Mouse (Mus musculus) bone marrow, adult 2 months (tissue): Measurements from ENCODE around the gene Crygc. TPM values are rescaled to one million over a fixed set of nuclear protein-coding genes. Genes with fewer than 3 reads are reported as not detected.

Experiments
- H3K27ac ChIP-seq: fragments of 200-500 bp; 2 replicates; pipeline ENCODE4 v1.5.1; 2012; ENCODE audit warnings: low read depth, mild to moderate bottlenecking, control low read depth, inconsistent platforms, low read length; ENCODE audit not compliant: control insufficient read depth, poor library complexity, insufficient read depth
- H3K4me1 ChIP-seq: fragments of 200-500 bp; 2 replicates; pipeline ENCODE4 v1.6.1; 2011; ENCODE audit warnings: low read length; ENCODE audit not compliant: control insufficient read depth, insufficient read depth
- H3K4me3 ChIP-seq: fragments of 200-500 bp; replicated peaks from 2 replicates; pipeline ENCODE3; 2011; ENCODE audit warnings: mild to moderate bottlenecking, low read depth, low read length, control low read depth; ENCODE audit not compliant: control insufficient read depth
- CTCF ChIP-seq: fragments of 200-500 bp; IDR thresholded peaks from 2 replicates; pipeline ENCODE4 v1.5.1; 2011; ENCODE audit warnings: low read length, control low read depth; ENCODE audit not compliant: control insufficient read depth, insufficient read depth
- POLR2A ChIP-seq: fragments of 200-500 bp; IDR thresholded peaks from 2 replicates; pipeline ENCODE4 v1.6.1; 2011; ENCODE audit warnings: low read depth, mild to moderate bottlenecking, control low read depth, low read length, borderline replicate concordance; ENCODE audit not compliant: control insufficient read depth
- WGBS: fragments of 180-500 bp; shearing (Covaris S2); methylation state at CpG from one replicate; pipeline ENCODE4 v1.1.7; 2018; 5-methylcytosine and 5-hydroxymethylcytosine counted together
- polyA plus RNA-seq: library from polyadenylated mRNA; stranded (reverse); fragments of >200 nt; gene quantifications from 2 replicates; pipeline ENCODE4 v1.2.4, GENCODE M21; 2011; ENCODE audit warnings: low replicate concordance; ENCODE audit not compliant: missing spikeins, insufficient read depth, insufficient read length

Crygc gene
- polyA plus RNA-seq, 1 experiment: not detected

- Histone ChIP-seq H3K27ac (no peak overlapping the region), H3K4me3 (no peak overlapping the region), H3K4me1 (no peaks in the 10 kb centered on the region)
- WGBS: 34% methylated on average over 8 of the region's 8 CpGs
- TF ChIP-seq CTCF (no peak), POLR2A (no peak)
Measured at GRCm38 (mm10) chr1:65046401-65047109, 26.9 kb downstream of the Crygc start.

DNA sequence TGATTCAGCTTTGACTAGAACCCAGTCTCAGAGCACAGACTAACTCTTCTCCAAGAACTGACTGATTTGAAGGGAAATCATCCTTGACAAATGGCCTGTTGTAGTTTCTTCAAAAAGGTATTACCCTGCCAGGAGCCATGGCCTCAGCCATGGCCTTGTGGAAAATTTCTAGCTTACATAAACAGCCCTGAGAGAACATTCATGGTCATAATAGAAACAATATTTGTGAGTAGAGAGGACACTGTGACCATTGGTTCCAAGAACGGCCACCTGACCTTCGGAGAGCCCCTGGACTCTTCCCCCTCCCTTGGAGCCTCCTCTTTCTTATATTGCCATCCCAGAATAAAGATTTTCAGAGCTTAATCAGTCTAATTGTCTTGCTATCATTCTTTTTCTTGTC is 30.1 kb downstream of the Crygc start:
- 76% methylated on average over 2 of the region's 2 CpGs for WGBS
- Histone ChIP-seq H3K4me3 (no peak overlapping the region), H3K27ac (no peak overlapping the region), H3K4me1 (no peaks in the 10 kb centered on the region)
- TF ChIP-seq POLR2A (no peak), CTCF (no peak)

GRCm38 (mm10) chr1:65041837-65042236 is 31.7 kb downstream of the Crygc start:
- Histone ChIP-seq H3K27ac (no peak overlapping the region), H3K4me3 (no peak overlapping the region), H3K4me1 (no peaks in the 10 kb centered on the region)
- 80% methylated on average over 3 of the region's 3 CpGs for WGBS
- TF ChIP-seq POLR2A: no peak
- TF ChIP-seq CTCF: no peak

DNA sequence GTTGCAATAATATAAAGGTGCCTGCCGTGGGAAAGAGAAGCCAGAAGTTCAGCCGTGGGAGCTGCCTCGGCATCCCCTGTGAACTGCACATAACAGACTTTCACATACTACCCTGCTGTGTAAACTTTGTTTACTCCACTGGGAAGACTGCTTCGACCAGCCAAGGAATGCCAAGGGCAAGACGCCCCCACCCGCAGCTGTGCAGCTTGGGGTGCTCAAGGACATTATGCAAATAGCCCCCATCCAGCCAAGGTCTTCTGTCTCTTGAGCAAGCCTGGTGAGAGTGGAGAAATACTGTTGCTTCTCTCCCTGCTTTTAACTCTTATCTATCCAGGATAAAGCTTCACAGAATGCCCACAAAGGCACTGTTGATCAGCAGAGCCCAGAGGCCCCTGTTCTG is 32.7 kb downstream of the Crygc start:
- no peak overlapping the region for H3K4me3 ChIP-seq
- no peak for TF ChIP-seq POLR2A
- no peak for TF ChIP-seq CTCF
- H3K27ac ChIP-seq: no peak overlapping the region
- H3K4me1 ChIP-seq: no peaks in the 10 kb centered on the region
- WGBS: 69% methylated on average over 6 of the region's 6 CpGs

- Histone ChIP-seq H3K27ac (no peak overlapping the region), H3K4me3 (no peak overlapping the region), H3K4me1 (no peaks in the 10 kb centered on the region)
- no peak for TF ChIP-seq POLR2A
- no peak for TF ChIP-seq CTCF
- 79% methylated on average over 3 of the region's 3 CpGs for WGBS
Measured at GRCm38 (mm10) chr1:65039679-65040078, 33.8 kb downstream of the Crygc start.

DNA sequence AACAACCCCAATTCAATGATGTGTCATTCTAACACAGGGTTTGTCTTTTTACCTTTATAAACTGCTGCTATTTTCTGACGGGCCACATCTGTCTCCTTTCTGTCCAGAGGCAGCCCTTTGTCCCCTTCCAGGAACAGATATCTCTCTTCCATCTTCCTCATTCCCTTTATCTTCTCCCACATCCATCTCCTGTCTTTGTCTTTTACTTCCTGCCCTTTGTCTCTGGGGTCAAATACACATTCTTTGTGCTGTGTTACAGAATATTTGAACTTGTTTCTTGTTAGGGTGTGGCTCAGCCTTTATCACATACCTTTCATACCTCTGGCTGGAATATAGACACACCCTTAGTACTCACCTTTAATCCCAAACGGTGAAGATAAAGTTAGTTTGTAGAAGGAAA is 35.9 kb downstream of the Crygc start:
- H3K4me1 ChIP-seq: no peaks in the 10 kb centered on the region
- 55% methylated on average over 2 of the region's 2 CpGs for WGBS
- no peak overlapping the region for H3K27ac ChIP-seq
- TF ChIP-seq CTCF (no peak), POLR2A (no peak)
- no peak overlapping the region for H3K4me3 ChIP-seq

GRCm38 (mm10) chr1:65035513-65035912 is 38.0 kb downstream of the Crygc start:
- H3K4me1 ChIP-seq: no peaks in the 10 kb centered on the region
- TF ChIP-seq POLR2A (no peak), CTCF (no peak)
- WGBS: 56% methylated on average over 3 of the region's 3 CpGs
- no peak overlapping the region for H3K27ac ChIP-seq
- H3K4me3 ChIP-seq: no peak overlapping the region

GRCm38 (mm10) chr1:65032641-65033040 is 40.8 kb downstream of the Crygc start, which contains the start of gene Akr1cl:
Gene Akr1cl, minus strand, starts transcription at chr1:65032759.
- Histone ChIP-seq H3K4me3 (no peak within 1 kb of the TSS), H3K27ac (no peak within 1 kb of the TSS), H3K4me1 (no peaks in the 10 kb centered on the region)
- TF ChIP-seq CTCF (no peak), POLR2A (no peak)

- TF ChIP-seq POLR2A: no peak
- no peak for TF ChIP-seq CTCF
- no peak overlapping the region for H3K4me3 ChIP-seq
- 89% methylated on average over 9 of the region's 9 CpGs for WGBS
- no peaks in the 10 kb centered on the region for H3K4me1 ChIP-seq
- H3K27ac ChIP-seq: no peak overlapping the region
Measured at GRCm38 (mm10) chr1:65028206-65028605, 45.3 kb downstream of the Crygc start.

Other genes with a start within 250 kb of the Crygc start
- 2.3 and 4.5 TPM in 2 replicates for gene Plekhm3, start 116.9 kb downstream of the Crygc start, polyA plus RNA-seq
- gene Akr1cl, start 40.9 kb downstream of the Crygc start, polyA plus RNA-seq: 1.1 TPM in 1 of 2 replicates, not detected in the other
- gene Cryge, start 22.5 kb downstream of the Crygc start, polyA plus RNA-seq: not detected in 2 replicates
- gene Crygd, start 10.2 kb downstream of the Crygc start, polyA plus RNA-seq: not detected in 2 replicates
- not detected in 2 replicates for gene Crygb, start 8.6 kb upstream of the Crygc start, polyA plus RNA-seq
- not detected in 2 replicates for gene Cryga, start 29.7 kb upstream of the Crygc start, polyA plus RNA-seq
- not detected in 2 replicates for gene Gm28845, start 45.9 kb upstream of the Crygc start, polyA plus RNA-seq
- 0.59 TPM in 1 of 2 replicates, not detected in the other for gene D630023F18Rik, start 49.5 kb upstream of the Crygc start, polyA plus RNA-seq
- 18.2 and 43.7 TPM in 2 replicates for gene Idh1, start 112.8 kb upstream of the Crygc start, polyA plus RNA-seq
- 4.2 and 10.0 TPM in 2 replicates for gene Pikfyve, start 113.0 kb upstream of the Crygc start, polyA plus RNA-seq
- not detected in 2 replicates for gene Pth2r, start 208.4 kb upstream of the Crygc start, polyA plus RNA-seq